Mouse (Mus musculus): ENCODE measurements around the gene Lamb3. TPM values are rescaled to one million over a fixed set of nuclear protein-coding genes. Genes with fewer than 3 reads are reported as not detected.
A peak's percentile ranks its signal among the peaks of the same experiment; 100 is the strongest.

Lamb3 gene
- polyA plus RNA-seq, 1 experiment, result 4.6 TPM

DNA sequence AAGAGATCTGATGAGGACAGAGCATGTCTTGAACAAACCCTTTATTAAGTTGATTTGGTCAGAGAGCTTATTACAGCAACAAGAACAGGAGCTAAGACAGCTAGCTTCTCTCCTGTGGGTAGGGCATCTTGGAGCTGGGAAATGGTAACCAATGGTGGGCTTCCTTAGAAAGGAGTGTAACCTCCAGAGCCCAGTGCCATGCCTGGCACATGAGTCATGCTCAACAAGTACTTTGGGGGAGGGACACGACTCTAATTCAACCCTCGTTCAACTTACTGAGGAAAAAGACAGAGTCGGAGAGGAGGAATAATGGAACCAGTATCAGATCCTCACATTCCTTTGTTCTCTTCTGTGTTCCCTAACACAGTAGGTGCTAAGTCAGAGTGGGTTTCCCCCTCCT, 112.2 kb downstream of the Lamb3 start:
- Histone ChIP-seq H3K4me3 (ENCODE audit: extremely low read depth, insufficient read depth, insufficient read length) (no peak overlapping the region), H3K27ac (ENCODE audit: insufficient read depth, low read length) (no peak overlapping the region), H3K36me3 (ENCODE audit: control insufficient read depth, insufficient read depth, low read length) (no peaks in the 10 kb centered on the region), H3K27me3 (ENCODE audit: control insufficient read depth, insufficient read depth, low read length) (no peaks in the 10 kb centered on the region), H3K4me1 (ENCODE audit: control insufficient read depth, insufficient read depth, insufficient read length) (no peaks in the 10 kb centered on the region)
- 81% methylated on average over 3 of the region's 3 CpGs for WGBS
- no peak for TF ChIP-seq POLR2A (IDR thresholded peaks at IDR 0.05; ENCODE audit: low read depth, low read length)
- no peak for TF ChIP-seq CTCF (IDR thresholded peaks at IDR 0.05; ENCODE audit: extremely low read depth, insufficient read depth, insufficient read length, insufficient replicate concordance)
- no peak for DNase-seq (ENCODE audit: low read depth in 1 of 2, low spot score in 2 of 2)

DNA sequence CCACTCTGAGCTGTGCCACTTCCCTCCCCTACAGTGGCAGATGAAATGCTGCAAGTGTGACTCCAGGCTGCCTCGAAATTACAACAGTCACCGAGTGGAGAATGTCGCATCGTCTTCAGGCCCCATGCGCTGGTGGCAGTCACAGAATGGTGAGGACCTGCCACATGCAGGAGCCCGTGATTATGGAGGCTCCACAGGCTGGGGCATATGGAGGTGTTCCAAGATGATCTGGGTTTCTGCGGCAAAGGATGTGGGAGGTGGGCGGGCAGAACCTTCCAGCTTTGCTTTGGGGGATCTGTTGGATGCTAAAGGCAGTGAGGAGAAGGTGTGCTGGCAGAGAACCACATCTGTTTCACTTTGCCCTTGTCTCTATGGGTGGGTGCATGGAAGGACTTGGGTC, 112.9 kb downstream of the Lamb3 start:
- no peak for TF ChIP-seq CTCF (IDR thresholded peaks at IDR 0.05; ENCODE audit: extremely low read depth, insufficient read depth, insufficient read length, insufficient replicate concordance)
- no peak for TF ChIP-seq POLR2A (IDR thresholded peaks at IDR 0.05; ENCODE audit: low read depth, low read length)
- no peak for DNase-seq (ENCODE audit: low read depth in 1 of 2, low spot score in 2 of 2)
- Histone ChIP-seq H3K4me1 (ENCODE audit: control insufficient read depth, insufficient read depth, insufficient read length) (no peaks in the 10 kb centered on the region), H3K36me3 (ENCODE audit: control insufficient read depth, insufficient read depth, low read length) (no peaks in the 10 kb centered on the region), H3K4me3 (ENCODE audit: extremely low read depth, insufficient read depth, insufficient read length) (no peak overlapping the region), H3K27ac (ENCODE audit: insufficient read depth, low read length) (no peak overlapping the region), H3K27me3 (ENCODE audit: control insufficient read depth, insufficient read depth, low read length) (no peaks in the 10 kb centered on the region)
- WGBS, result 87% methylated on average over 8 of the region's 8 CpGs

DNA sequence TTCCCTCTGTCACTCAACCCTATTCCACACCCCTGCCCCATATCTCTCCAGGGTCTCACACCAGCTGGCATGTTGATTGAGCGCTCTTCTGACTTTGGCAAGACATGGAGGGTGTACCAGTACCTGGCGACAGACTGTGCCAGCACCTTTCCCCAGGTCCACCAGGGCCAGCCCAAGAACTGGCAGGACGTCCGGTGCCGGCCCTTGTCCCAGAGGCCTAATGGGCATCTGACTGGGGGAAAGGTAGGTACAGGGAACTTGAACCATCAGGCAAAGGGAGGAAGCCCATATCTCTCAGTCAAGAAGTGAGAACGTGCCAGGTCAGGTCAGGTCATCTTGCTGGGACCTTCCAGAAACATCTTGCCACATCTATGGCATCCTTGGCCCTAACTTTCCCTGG, 116.2 kb downstream of the Lamb3 start:
- WGBS, result 98% methylated on average over 6 of the region's 6 CpGs
- H3K36me3 ChIP-seq (ENCODE audit: control insufficient read depth, insufficient read depth, low read length), result no peaks in the 10 kb centered on the region
- TF ChIP-seq POLR2A (IDR thresholded peaks at IDR 0.05; ENCODE audit: low read depth, low read length) (no peak), CTCF (IDR thresholded peaks at IDR 0.05; ENCODE audit: extremely low read depth, insufficient read depth, insufficient read length, insufficient replicate concordance) (no peak)

DNA sequence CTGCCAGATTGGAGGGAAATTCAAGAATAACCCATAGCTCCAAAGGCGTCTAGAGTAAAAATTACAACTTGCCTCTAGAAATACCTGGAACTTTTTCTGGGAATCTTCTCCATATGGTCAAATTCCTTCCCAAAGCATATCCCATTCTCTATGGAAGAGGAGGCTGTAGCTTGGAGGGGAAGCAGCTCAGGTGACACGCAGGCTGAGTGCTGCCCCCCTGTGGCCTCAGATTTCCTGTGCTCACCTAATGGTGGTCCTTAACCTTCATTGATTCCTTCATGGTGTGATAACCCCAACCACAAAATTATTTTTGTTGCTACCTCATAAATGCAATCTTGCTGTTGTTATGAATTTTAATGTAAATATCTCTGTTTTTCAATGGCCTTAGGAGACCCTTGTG, 116.7 kb downstream of the Lamb3 start:
- H3K4me1 ChIP-seq (ENCODE audit: control insufficient read depth, insufficient read depth, insufficient read length), result no peaks in the 10 kb centered on the region
- H3K27me3 ChIP-seq (ENCODE audit: control insufficient read depth, insufficient read depth, low read length), result no peaks in the 10 kb centered on the region
- peak in 1 of 2 experiments; percentile 45 for DNase-seq (ENCODE audit: low read depth in 1 of 2, low spot score in 2 of 2)
- H3K36me3 ChIP-seq (ENCODE audit: control insufficient read depth, insufficient read depth, low read length), result no peaks in the 10 kb centered on the region
- H3K4me3 ChIP-seq (ENCODE audit: extremely low read depth, insufficient read depth, insufficient read length), result no peak overlapping the region
- no peak overlapping the region for H3K27ac ChIP-seq (ENCODE audit: insufficient read depth, low read length)
- WGBS, result 58% methylated on average over 2 of the region's 2 CpGs
- TF ChIP-seq POLR2A (IDR thresholded peaks at IDR 0.05; ENCODE audit: low read depth, low read length) (no peak), CTCF (IDR thresholded peaks at IDR 0.05; ENCODE audit: extremely low read depth, insufficient read depth, insufficient read length, insufficient replicate concordance) (peak; percentile 74)

More for the DNA sequence above, 116.2 kb downstream of the Lamb3 start:
- no peak for DNase-seq (ENCODE audit: low read depth in 1 of 2, low spot score in 2 of 2)
- Histone ChIP-seq H3K4me1 (ENCODE audit: control insufficient read depth, insufficient read depth, insufficient read length) (no peaks in the 10 kb centered on the region), H3K4me3 (ENCODE audit: extremely low read depth, insufficient read depth, insufficient read length) (no peak overlapping the region), H3K27me3 (ENCODE audit: control insufficient read depth, insufficient read depth, low read length) (no peaks in the 10 kb centered on the region), H3K27ac (ENCODE audit: insufficient read depth, low read length) (no peak overlapping the region)

DNA sequence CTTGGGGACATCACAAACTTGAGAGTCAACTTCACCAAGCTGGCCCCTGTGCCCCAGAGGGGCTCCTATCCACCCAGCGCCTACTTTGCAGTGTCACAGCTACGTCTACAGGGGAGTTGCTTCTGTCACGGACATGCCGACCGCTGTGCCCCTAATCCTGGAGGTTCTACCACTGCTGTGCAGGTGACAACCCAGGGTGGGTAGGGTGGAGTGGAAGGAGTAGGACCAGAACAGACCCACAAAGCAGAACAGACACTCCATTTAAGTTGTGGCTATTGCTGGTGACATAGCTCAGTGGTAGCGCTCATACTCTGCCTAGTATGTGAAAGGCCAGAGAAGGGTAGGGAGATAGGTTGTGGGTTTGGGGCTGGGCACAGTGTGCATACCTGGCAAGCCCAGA, 118.4 kb downstream of the Lamb3 start:
- Histone ChIP-seq H3K36me3 (ENCODE audit: control insufficient read depth, insufficient read depth, low read length) (no peaks in the 10 kb centered on the region), H3K4me3 (ENCODE audit: extremely low read depth, insufficient read depth, insufficient read length) (no peak overlapping the region), H3K27ac (ENCODE audit: insufficient read depth, low read length) (no peak overlapping the region), H3K4me1 (ENCODE audit: control insufficient read depth, insufficient read depth, insufficient read length) (no peaks in the 10 kb centered on the region; the same call in 1 of the 2 replicates), H3K27me3 (ENCODE audit: control insufficient read depth, insufficient read depth, low read length) (no peaks in the 10 kb centered on the region)
- TF ChIP-seq POLR2A (IDR thresholded peaks at IDR 0.05; ENCODE audit: low read depth, low read length) (no peak), CTCF (IDR thresholded peaks at IDR 0.05; ENCODE audit: extremely low read depth, insufficient read depth, insufficient read length, insufficient replicate concordance) (no peak)
- WGBS, result 91% methylated on average over 6 of the region's 6 CpGs
- DNase-seq (ENCODE audit: low read depth in 1 of 2, low spot score in 2 of 2), result no peak

DNA sequence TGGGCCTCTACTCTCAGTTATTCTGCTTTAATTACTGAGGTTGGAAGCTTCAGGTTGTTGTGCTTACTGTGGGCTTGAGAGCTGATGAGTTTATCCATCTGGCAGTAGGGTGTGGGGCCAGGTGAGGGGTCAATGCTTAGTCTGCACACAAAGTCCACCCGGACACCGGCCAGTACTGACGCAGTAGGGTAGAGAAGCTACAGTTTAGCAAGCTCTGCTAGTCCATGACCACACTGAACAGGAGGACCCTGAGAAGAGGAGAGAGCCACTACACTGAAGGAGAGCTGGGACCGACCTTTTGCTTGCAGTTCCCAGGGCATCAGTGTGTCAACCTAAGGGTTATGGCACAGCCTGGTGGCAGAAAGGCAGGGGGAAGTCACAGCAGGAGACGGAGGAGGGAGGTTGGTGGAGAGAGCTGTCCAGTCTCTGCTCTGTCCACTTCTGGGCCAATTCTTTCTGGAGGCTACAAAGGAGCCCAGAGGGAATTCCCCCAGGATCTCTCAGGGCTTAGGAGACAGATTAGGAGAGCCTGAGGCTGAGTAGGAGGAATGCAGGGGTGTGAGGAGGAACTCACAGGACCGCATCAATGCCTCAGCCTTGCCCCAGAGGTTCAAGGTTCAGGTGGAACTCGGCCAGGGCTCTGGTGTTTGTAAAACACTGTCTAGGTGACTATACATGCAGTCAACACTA, 119.1 kb downstream of the Lamb3 start:
- DNase-seq (ENCODE audit: low read depth in 1 of 2, low spot score in 2 of 2), result no peak
- no peak overlapping the region for H3K27ac ChIP-seq (ENCODE audit: insufficient read depth, low read length)
- no peak overlapping the region for H3K4me3 ChIP-seq (ENCODE audit: extremely low read depth, insufficient read depth, insufficient read length)
- TF ChIP-seq CTCF (IDR thresholded peaks at IDR 0.05; ENCODE audit: extremely low read depth, insufficient read depth, insufficient read length, insufficient replicate concordance) (no peak), POLR2A (IDR thresholded peaks at IDR 0.05; ENCODE audit: low read depth, low read length) (no peak)
- H3K4me1 ChIP-seq (ENCODE audit: control insufficient read depth, insufficient read depth, insufficient read length), result no peaks in the 10 kb centered on the region; the same call in 1 of the 2 replicates
- WGBS, result 73% methylated on average over 7 of the region's 7 CpGs
- no peaks in the 10 kb centered on the region for H3K36me3 ChIP-seq (ENCODE audit: control insufficient read depth, insufficient read depth, low read length)
- no peaks in the 10 kb centered on the region for H3K27me3 ChIP-seq (ENCODE audit: control insufficient read depth, insufficient read depth, low read length)

DNA sequence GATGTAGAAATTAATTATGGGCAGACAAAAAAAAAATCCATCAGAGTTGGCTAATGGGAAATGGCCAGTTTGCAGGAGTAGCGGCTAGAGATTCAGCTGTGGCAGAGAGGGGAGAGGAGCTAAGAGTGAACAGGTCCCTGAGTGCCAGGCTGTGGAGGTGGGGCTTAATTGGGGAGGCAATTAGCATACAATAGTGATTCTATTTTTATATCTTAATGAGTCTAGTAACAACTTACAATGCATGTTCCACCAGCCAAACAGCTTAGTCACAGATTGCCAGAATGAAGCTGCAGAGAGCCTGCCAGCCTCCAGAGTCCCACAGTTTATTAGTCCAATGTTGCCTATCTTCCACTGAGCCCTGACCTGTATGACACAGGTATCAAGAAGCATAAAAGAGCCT, 119.7 kb downstream of the Lamb3 start:
- WGBS, result 100% methylated on average over 1 of the region's 1 CpGs
- Histone ChIP-seq H3K27me3 (ENCODE audit: control insufficient read depth, insufficient read depth, low read length) (no peaks in the 10 kb centered on the region), H3K4me1 (ENCODE audit: control insufficient read depth, insufficient read depth, insufficient read length) (no peaks in the 10 kb centered on the region; the same call in 1 of the 2 replicates), H3K27ac (ENCODE audit: insufficient read depth, low read length) (no peak overlapping the region), H3K36me3 (ENCODE audit: control insufficient read depth, insufficient read depth, low read length) (no peaks in the 10 kb centered on the region), H3K4me3 (ENCODE audit: extremely low read depth, insufficient read depth, insufficient read length) (no peak overlapping the region)
- no peak for DNase-seq (ENCODE audit: low read depth in 1 of 2, low spot score in 2 of 2)
- TF ChIP-seq POLR2A (IDR thresholded peaks at IDR 0.05; ENCODE audit: low read depth, low read length), result no peak
- no peak for TF ChIP-seq CTCF (IDR thresholded peaks at IDR 0.05; ENCODE audit: extremely low read depth, insufficient read depth, insufficient read length, insufficient replicate concordance)

All from spleen, adult 2 months (tissue).